Mouse (Mus musculus) cerebellum, postnatal 36 days (tissue): ENCODE results near the gene Brd3.
A peak's percentile ranks its signal among the peaks of the same experiment; 100 is the strongest.

Experiments used
- DNase-seq, 2 experiments: peaks; one replicate each; pipeline ENCODE4 v3.0.0; 2021 to 2022; ENCODE audit warnings: mixed read lengths in 2 of 2

The Brd3 gene

DNA sequence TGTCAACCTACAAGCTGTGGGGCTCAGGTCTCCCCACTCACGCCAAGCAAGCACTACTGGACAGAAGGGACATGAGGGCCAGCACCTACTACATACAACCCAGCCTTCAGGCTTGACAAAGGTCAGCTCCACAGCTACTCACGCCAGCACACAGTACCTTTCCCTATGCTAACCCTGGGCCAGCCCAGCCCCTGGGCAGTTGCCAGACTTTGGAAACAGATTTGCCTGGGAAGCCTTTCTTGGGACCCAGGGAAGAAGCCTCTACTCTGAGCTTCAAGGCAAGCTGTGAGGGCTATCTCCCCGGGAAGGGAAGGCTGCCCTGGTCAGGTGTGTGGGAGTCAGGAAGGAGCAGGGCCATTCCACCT is 37.5 kb downstream of the Brd3 start:
- DNase-seq = no peak

DNA sequence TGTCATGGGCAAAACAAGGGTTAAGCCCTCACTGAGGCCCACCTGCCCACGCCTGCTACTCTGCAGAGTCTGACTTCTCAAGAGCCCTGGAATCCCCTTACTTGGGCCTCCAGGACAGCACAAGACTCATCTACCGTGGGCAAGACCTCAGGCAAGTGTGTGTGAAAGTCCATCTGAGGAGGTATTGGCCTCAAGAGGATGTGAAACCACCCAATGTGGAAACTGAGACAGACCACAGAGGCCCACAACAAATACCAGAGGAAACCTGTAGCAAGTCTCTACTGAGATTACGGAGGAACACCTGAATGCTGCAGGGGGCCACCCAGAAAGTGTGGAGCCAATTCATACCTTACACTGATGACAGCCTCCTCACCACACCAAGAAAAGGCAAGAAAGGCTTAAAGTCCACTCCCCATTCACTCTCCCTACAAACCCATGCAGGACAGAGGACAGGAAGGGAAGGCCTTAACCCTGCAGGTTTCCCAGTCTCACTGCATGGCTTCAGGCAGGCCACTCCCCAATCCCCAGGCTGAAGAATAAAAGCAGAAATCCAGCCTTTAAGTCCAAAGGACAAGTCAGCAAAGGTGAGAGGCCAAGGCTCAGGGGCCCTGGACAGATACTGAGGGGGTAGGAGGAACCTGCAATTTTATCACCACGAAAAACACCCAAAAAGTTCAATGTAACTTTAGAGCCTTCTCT is 38.0 kb downstream of the Brd3 start:
- no peak for DNase-seq

DNA sequence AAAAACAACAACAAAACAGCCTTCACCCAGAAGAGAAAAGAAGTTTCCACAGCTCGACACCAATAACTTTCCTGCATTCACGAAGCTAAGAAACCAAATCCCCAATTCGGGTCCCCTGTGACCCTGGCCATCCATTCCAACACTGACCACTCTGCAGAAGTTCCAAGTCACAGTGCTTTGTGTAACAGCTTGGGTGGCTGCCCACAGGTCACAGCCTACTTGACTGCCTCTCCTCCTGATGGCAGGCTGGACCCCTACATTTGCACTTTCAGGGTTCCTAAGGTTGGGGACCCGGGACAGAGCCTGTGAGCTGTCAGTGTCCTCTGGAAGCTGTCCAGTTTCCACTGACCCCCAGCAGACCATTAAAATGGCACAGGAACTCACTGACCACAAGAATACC is 44.6 kb downstream of the Brd3 start:
- no peak for DNase-seq

DNA sequence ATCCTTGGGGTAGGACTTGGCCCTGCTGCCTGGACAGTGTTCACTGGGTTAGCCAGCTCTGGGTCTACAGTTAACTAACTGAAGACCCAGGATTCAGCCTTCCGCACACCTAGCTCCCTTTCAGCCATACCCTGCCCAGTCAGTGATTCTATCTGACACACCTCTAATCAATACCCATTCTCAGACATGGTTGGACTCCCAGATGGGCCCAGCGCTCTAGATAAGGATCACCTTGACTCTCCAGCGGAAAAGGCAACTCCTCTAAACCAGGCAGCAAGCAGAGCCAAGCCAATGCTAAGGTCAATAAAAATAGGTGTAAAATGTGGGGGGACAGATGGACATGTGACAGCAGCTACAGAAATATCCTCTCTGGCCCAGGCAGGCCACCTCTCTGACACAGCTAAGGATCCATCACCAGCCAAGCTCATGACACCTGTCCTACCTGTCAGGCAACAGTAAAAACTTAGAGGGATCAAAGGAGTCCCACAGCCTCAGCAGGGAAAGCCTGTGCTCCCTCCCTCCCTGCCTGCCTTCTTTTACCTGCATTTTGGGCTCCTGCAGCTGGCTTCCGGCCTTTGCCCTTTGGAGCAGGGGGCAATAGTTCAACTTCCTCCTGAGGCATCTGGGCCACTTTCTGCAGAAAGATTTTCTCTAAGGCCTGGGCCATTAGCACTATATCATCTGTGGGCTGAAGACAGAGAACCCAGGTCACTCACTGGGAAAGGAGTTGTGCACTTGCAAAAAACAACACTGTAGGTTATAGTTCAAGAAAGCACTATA is 45.4 kb downstream of the Brd3 start:
- DNase-seq = no peak

DNA sequence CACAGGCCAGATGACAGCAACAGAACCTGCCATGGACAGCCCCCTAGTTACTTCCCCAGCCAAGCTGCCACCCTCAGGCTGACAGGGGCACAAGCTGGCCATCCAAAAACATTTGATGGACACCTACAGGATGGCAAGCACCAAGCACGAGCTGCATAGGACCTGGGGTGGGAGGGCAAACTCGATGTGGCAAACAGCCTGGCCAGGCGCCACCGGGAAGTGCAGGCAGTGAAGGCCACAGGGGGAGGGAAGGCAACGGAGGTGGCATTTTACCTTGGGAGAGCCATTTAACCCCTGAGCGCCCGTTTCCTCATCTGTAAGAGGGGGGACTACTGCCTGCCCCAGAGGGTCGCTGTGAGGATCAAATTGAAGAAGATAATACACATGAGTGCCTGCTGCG is 46.8 kb downstream of the Brd3 start:
- no peak for DNase-seq

DNA sequence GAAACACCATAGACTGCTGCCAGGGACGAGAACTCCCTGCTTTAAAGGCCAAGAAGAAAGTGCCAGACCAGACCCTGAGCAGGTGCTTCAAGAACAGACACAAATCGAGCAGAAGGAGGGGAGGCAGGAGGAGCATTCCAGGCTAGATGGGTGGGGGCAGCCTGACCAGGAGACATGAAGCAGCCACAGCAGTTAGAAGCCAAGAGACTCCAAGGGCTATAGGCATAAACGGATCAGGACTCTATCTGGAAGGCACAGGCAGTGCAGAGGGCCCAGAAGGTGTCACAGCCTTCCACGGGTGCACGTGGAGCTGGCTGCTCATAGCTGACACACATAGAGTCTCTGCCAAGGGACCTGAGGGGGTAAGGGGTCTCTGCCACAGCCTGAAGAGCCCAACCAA is 47.3 kb downstream of the Brd3 start:
- DNase-seq = no peak

DNA sequence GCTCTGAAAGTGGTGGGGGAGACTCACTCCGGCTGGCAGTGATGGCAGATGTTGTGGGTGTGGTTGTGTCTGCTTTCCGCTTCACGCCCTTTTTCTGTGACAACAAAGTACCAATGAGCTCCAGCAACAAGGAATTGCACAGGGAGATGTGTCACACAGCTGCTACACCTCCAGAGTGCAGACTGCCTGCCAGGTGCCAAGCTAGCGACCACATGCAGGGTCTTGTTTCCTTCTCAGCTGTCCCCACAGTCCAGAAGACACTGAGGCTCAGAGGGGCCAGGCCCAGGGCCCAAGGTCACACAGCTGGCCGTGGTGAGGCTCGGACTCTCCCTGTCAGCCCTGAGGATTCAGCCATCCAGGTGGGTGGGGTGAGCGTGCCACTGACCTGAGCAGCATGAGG is 47.7 kb downstream of the Brd3 start:
- no peak for DNase-seq

DNA sequence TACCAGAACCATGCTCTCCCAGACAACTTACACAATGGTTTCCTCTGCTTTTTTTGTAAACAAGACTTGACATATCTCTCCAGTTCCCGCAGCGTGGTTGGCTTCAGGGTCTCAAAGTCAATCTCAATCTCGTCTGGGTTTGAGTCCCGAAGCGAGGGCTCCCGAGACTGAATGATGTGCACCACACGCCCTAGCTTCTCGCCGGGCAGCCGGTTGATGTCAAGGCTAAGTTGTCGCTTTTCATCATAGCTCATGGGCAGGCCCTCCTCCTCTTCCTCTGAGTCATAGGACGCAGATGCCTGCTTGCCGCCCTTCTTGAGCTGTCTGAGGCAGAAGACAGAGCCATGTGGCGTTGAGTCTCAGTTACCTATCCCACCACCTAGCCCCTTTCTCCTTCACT is 57.2 kb downstream of the Brd3 start:
- DNase-seq = no peak

DNA sequence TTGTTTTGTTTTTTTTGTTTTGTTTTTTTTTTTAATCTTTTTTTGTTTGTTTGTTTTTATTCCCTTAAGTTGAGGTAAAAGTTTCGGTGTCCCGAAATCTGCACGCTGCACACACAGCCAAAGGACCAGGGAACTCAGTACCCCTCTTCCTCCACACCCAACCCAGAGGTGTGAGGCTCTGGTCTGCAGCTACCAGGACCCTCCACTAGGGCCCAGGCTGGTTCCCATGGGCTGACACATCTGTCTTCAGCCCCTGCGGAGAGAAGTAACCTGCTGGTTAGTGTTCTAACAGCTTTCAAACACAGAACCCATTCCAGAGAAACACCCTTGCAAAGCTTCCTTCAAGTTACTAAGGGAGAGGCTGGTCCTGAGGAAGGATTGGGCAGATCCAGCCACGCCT is 59.7 kb downstream of the Brd3 start:
- no peak for DNase-seq

DNA sequence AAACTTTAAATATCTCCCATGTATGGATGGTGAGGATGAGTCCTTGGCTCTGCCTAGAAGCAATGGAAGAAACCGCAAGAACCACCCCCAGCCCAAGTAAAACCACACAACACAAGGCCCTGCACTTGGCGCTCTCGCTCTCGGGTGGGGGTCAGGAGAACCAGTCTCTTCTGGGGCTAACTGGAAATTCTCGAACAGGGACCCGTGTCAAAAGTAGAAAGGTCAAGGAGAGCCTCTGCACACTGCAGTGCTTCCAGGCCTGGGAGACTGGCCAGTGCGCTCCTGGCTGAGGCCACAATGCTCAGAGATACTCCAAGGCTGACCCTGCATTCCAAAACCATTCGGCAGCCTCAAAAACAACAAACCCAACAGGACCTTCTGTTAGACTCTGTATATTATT is 60.6 kb downstream of the Brd3 start:
- DNase-seq = no peak

DNA sequence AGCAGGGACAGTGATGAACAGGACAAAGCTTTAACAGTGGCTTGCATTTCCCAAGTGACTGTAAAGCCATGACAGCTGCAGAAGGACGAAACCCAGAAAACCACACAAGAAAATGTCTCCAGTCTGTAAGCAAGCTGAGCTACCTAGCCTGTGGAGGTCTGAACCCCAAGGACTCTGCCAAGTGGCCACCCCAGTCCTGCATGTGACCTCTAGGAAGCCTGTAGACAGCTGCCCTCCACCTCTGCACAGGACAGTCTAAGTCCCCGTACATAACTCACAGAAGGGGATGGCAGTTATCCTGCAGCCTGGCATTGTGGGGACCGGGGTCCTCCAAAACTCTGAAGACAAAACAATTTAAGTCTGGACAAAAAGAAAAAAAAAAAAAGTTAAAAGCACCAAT is 61.6 kb downstream of the Brd3 start:
- DNase-seq = no peak

DNA sequence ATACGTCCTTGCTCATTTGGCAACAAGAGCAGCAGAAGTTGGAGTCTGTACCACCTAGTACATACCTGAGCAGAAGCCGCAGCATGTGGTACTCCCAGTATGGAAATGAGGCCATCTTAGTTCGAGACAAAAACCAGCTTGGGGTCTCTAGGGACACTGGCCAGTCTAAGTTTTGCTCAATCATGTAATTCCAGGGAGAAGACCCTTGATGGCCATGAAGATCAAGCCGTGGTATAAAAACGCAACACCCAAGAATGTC is 64.1 kb downstream of the Brd3 start:
- DNase-seq = no peak

DNA sequence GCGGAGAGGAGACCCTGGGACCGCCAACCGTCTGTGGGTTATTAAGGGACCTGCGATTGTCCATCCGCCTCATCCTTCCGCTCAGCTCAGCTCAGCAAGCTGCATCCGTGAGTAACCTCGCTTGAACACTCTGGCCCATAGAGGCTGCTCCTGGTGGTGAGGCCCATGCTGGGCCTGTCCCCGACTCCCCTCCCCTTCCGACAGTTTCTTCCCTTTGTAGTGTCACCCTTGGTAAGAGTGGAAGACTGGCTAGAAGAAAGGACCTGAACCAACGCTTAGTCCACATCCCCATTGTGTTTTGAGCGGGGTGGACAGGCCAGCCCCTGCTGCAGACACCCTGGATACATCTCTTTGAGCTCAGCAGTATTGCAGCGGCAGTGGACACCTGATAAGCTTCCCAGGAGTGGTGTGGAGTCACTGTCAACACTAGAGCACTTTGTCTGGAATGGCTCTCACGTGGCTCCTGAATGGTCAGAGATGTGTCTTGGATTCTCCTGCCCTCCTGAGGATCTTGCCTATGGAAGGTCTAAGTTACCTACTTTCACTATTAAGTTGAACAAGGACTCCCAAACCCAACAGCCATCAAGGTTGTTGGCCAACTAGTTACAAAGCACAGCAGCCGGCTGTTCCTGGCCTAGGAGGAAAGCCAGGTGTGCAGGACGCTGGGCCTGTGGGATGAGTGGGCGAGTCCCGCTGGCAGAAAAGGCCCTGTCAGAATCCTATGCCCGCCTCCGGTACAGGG is 64.6 kb downstream of the Brd3 start:
- DNase-seq = no peak

DNA sequence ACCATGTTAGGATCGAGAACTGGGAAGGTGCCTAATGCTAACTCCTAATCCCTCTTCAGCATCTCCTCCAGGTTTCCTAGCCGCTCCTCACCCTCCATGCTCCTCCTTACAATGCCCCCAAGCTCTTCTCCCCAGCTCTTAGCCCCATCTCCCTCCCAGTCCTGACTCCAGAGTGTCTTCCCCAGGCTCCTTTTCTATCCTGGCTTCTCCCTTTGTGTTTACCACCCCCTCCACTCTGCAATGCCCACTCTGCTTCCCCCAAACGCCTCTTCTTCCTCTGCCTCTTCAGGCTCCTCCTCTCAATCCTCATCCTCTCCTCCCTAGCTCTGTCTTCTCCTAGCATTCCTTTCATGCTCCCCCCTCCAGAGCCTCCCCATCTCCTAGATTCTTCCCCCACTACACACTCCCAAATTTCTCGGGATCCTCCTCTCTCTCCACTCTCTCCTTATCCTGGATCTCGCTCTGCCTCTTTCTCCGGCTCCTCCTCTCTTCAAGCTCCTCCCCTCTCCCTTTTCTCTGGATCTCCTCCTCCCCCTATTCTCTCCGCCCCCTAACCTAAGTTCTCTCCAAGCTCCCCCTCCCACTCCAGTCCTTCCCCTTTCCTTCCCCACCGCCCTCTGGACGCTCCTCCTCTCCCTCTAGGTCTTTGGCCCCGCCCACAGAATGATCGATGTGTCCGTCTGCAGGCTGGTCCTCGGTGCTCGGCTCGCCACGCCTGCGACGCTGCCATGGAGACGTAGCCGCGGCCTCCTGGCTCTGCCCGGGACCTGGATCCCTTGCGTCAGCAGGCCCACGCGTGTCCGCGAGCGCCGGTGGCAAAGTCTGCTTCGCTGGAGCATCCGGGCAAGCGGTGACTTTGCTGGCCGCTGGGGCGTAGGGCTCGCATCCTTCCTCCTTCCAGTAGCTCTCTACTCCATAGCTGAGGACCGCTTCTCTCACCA is 65.4 kb downstream of the Brd3 start, which contains the start of gene Brd3os:
Gene Brd3os, plus strand, starts transcription at position 558 of the 941 bp plus-strand sequence.
- DNase-seq = peak; percentile 93

DNA sequence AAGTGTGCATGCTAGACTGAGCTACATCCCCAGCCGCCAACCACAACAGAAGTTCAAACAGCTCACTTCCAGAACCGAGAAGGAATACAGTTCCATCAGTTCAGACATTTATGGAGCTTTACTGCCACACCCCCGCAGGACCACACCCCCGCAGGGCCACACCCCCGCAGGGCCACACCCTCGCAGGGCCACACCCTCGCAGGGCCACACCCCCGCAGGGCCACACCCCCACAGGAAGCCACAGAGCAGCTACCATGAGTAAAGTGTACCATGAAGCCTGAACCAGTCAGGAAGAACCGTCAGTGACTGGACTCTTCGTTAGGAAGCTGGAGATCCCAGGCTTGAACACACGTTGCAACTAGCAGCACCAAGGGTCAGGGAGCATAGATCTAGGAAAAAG is 69.2 kb downstream of the Brd3 start:
- no peak for DNase-seq

DNA sequence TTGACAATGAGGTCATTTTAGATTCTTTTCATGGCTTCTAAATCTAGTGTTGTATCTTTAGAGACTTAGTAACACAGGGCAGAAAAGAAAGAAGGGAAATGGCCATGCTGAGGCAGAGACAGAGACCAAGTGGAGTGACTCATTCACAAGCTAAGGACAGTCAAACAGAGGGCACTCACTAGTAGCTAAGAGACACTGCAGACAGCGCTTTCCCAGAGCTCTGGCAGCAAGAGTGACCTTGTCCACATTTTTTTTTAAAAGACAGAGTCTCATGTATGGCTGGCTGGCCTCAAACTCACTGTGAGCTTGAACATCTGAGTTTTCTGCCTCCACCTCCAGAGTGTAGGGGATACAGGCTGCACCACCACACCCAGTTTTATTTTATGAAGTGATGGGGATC is 69.6 kb downstream of the Brd3 start:
- DNase-seq = no peak

DNA sequence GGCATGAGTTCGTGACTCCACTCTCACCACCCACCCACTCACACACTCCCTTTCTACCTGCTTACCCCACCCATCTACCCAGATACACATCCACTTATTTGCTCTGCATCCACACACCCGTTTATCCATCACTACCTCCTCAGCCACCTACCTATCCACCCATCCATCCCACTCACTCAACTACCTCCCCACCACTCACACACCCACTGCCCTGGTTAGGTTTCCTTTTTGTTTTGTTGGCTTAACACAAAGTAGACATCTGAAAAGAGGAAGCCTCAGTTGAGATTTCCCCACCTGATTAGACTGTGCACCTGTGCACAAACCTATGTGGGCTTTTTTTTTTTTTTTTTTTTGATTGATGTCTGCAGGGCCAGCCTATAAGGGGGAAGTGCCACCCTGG is 74.9 kb downstream of the Brd3 start:
- no peak for DNase-seq

DNA sequence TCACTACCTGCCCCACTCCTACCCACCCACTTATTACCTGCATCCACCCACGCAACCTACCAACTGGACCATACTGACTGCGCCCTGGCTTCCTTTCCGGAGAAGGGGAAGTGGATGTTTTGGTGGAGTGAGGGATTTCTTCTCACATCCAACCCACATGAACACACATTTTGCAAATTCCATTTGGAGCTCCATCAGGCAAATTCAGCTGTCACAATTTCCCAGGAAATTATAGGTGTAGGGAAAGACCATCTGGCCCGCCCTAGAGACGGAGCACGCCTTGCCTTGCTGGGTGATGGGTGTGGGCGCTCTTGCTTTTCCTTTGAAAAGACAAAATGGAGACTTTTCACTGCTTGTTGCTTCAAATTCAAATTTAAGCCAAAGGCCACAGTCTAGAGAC is 76.8 kb downstream of the Brd3 start:
- DNase-seq = no peak

DNA sequence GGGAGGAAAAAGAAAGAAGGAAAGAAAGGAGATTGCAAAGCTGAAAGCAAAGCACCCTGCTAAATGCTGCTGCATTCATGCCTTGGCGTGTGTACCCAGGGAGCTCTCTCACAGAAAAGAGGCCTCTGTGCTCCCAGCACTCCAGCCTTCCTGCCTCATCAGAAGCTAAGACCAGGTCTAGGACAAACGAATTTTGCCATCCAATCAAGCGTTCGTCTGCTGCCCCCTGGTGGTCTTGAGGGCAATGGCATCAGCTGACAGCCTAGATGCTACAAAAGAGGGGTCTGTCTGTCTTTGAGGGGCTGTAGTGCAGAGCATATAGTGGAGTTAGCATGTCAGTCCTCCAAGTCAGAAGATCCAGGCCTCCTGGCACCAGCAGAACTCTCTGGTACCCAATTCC is 79.4 kb downstream of the Brd3 start:
- DNase-seq = peak; percentile 84 to 87

DNA sequence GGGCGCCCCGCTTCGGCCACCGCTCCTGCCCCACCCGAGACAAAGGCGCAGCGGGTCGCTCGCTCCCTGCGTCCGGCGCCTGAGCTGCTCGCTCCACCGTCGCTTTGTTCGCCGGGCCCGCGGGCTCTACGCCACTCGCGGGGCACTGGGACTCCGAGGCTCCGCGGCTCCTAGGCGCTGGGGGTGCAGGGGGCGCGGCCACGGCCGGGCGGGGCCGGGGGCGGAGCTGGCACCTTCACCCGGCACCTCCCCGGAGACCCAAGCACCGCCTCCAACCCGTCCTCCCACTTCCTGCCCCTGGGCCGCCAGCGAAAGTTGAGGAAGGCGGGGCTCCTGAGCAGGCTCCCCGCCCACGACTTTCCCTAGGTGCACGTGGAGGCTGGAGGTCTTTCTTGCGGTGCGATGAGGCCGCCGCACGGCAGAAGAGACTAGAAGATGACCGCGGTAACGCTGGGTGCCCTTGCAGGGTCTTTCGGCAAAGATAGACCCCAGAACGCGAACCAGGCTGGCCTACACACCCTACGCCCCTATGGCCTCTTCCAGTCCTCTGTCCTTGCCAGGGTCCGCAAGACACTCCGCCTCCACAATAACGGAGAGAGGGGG is 80.5 kb downstream of the Brd3 start, which contains the start of gene Vav2:
Gene Vav2, minus strand, starts transcription at position 179 of the 603 bp plus-strand sequence.
- peak; percentile 47 to 62 for DNase-seq

DNA sequence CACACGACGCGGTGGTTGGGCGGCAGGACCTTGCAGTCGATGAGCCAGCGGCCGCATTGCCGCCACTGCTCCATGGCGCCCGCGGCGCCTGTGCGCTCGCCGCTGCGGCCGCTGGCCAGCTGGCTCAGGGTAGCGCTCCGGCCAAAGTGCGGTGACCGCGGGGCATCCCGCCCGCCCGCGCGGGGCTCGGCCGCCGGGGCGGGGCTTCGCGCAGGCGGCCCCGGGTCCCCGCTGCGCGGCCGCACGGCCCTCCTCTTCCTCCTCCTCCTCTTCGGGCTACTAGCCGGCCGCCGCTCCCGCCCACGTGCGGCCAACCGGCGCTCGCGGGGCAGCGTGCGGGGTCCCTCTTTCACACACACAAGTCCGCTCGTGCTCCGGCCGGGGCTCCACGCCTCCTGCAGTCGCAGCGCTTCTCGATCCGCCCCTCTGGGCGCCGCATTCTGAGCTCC is 81.0 kb downstream of the Brd3 start:
- peak; percentile 21 to 29 for DNase-seq

DNA sequence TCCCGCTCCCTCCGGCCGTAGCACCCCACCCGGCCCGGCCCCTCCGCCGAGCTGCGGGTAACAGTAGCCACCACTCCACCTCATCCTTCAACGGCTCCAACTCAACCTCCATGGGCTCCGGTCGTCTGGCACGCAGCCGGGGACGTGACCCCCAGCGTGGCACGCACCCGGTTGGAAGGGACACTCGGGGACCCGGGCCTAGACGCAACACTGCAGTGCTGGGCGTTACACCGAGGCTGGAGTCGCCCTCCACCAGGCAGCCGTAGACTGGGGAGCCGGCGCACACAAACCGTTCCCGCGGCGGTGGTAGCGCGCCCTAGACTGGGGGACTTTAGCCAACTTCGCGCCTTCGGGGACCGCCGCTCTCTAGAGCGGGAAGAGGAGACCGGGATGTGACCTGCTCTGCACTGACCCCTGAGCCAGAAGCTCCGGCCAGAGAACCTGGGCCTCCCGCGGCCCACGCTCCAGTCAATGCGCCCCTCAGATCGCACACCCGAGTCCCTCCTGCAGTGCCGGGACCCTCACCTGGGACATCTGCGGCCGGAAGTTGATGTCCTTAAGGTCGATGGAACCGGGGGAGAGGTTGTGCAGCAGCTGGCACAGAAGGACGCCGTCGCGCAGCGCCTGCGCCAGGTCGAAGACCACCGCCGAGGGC is 81.6 kb downstream of the Brd3 start:
- DNase-seq = peak in 1 of 2 experiments; percentile 23
